Mouse (Mus musculus) lung, postnatal 0 days (tissue): Measurements from ENCODE around the gene Rora. TPM values are rescaled to one million over a fixed set of nuclear protein-coding genes. Genes with fewer than 3 reads are reported as not detected.

Experiments used
- ATAC-seq: fragments of 200-750 bp; cut with Nextera tagmentation; 2 replicates; pipeline ENCODE4 v1.8.0; 2017; ENCODE audit warnings: moderate library complexity
- DNase-seq: peaks from one replicate; pipeline ENCODE4 v3.0.0-alpha.2; 2016; ENCODE audit warnings: low spot score
- H3K27ac ChIP-seq: fragments of 300-500 bp; sonication (generic); 2 replicates; pipeline ENCODE4 v1.5.1; 2014; ENCODE audit warnings: antibody characterized with exemption, mild to moderate bottlenecking, low read length, mixed read lengths
- H3K27me3 ChIP-seq: fragments of 300-500 bp; sonication (generic); replicated peaks from 2 replicates; pipeline ENCODE4 v1.6.1; 2014; ENCODE audit warnings: low read length, mixed read lengths; ENCODE audit not compliant: insufficient read depth
- H3K36me3 ChIP-seq: fragments of 300-500 bp; sonication (generic); 2 replicates; pipeline ENCODE4 v1.6.1; 2014; ENCODE audit warnings: low read length, mixed read lengths; ENCODE audit not compliant: insufficient read depth
- H3K4me1 ChIP-seq: fragments of 300-500 bp; sonication (generic); 2 replicates; pipeline ENCODE4 v1.6.1; 2014; ENCODE audit warnings: antibody characterized with exemption, low read depth, low read length, mixed read lengths; ENCODE audit not compliant: insufficient read depth
- H3K4me2 ChIP-seq: fragments of 300-500 bp; sonication (generic); replicated peaks from 2 replicates; pipeline ENCODE4 v1.6.1; 2014; ENCODE audit warnings: low read depth, mild to moderate bottlenecking, low read length, moderate library complexity, mixed read lengths
- H3K4me3 ChIP-seq: fragments of 300-500 bp; sonication (generic); 2 replicates; pipeline ENCODE4 v1.5.1; 2014; ENCODE audit warnings: low read depth, low read length
- H3K9ac ChIP-seq: fragments of 300-500 bp; sonication (generic); replicated peaks from 2 replicates; pipeline ENCODE4 v1.6.1; 2014; ENCODE audit warnings: low read depth, mild to moderate bottlenecking
- H3K9me3 ChIP-seq: fragments of 300-500 bp; sonication (generic); 2 replicates; pipeline ENCODE4 v1.6.1; 2016; ENCODE audit warnings: low read length, mixed read lengths
- CTCF ChIP-seq: IDR thresholded peaks from 2 replicates; pipeline ENCODE4 v1.5.1; 2016; ENCODE audit warnings: antibody characterized with exemption, mild to moderate bottlenecking
- EP300 ChIP-seq: IDR thresholded peaks from 2 replicates; pipeline ENCODE4 v1.6.1; 2016; ENCODE audit warnings: antibody characterized with exemption, mild to moderate bottlenecking, control low read depth
- WGBS: fragments of 180-500 bp; shearing (Covaris S2); extraction: QIAGEN DNeasy Blood & Tissue Kit; methylation state at CpG from one replicate; pipeline ENCODE4 v1.1.7; 2014; 5-methylcytosine and 5-hydroxymethylcytosine counted together
- polyA plus RNA-seq: library from polyadenylated mRNA; unstranded; fragments of >200 nt; fragmentation: Nextera tagmentation; extraction: Ambion mirVana; gene quantifications from 2 replicates; pipeline ENCODE4 v1.2.1, GENCODE M21; 2015

Rora gene
- polyA plus RNA-seq, 1 experiment from 2014 or later, result 18.8 TPM

DNA sequence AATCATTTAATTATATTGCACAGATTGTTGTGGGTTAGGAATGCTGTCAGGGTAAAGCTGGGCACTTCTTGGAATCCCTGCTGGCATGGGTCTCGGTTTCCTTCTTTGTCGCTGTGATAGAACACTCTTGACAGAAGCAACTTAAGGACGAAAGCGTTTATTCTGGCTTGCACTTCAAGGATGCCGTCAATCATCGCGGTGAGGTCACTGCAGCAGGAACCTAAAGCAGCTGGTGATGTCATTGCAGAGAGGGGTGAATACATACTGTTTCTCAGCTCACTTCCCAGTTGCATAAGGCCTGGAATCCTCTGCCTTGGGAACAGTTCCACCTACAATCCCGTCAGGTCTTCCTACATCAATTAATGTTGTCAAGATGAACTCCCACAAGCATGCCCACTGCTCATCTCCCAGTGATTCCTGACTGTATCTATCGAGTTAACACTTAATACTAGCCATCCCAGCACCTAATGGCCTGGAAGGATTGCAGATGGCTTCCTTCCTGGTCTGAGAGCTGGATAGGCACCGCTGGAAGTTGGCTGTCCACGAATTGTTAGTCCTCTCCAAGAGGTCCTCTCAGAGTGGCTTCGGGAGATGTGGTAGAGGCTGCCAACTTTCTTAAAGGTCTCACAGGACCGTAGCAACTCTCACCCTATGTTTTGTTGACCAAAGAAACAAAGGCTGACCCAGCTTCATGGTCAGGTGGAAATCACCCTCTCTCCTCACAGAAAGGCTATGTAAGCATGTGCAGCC lies 334.8 kb downstream of the Rora start:
- H3K4me2 ChIP-seq, result no peak overlapping the region
- DNase-seq (peak; percentile 28), ATAC-seq (peak; percentile 60)
- no peak overlapping the region for H3K27ac ChIP-seq
- H3K27me3 ChIP-seq, result no peaks in the 10 kb centered on the region
- TF ChIP-seq CTCF (no peak), EP300 (no peak)
- 54% methylated on average over 13 of the region's 13 CpGs for WGBS
- no peak overlapping the region for H3K4me3 ChIP-seq
- no peaks in the 10 kb centered on the region for H3K36me3 ChIP-seq
- H3K4me1 ChIP-seq, result no peaks in the 10 kb centered on the region; the same call in 1 of the 2 replicates
- H3K9ac ChIP-seq, result no peak overlapping the region
- no peaks in the 10 kb centered on the region for H3K9me3 ChIP-seq

DNA sequence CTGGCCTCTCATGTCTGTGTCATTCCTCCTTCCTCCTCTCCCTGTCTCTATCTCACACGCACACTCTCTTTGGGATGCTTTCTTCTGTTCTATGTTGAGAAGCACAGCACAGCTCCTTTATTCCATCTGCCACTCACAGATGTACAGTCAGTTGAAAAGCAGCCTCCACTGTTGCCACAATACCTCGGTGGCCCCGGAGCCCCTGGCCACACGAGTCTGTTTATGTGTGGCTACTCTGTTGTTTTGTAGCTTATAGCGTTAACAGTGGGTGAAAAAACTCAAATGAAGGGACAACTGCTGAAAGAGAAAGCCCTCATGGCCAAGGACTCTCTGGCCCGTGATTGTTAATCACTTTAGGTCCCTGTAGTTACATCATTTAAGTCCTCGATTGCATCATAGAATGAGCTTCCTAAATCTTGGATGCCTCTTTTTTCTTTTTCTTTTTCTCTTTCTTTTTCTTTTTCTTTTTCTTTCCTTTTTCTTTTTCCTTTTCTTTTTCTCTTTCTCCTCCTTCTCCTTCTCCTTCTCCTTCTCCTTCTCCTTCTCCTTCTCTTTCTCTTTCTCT lies 336.4 kb downstream of the Rora start:
- 65% methylated on average over 7 of the region's 7 CpGs for WGBS
- H3K9me3 ChIP-seq, result no peaks in the 10 kb centered on the region
- TF ChIP-seq EP300 (no peak), CTCF (no peak)
- H3K9ac ChIP-seq, result no peak overlapping the region
- no peak overlapping the region for H3K4me2 ChIP-seq
- DNase-seq, result peak; percentile 63
- no peak overlapping the region for H3K4me3 ChIP-seq
- H3K4me1 ChIP-seq, result no peaks in the 10 kb centered on the region; the same call in 1 of the 2 replicates
- H3K36me3 ChIP-seq, result no peaks in the 10 kb centered on the region
- H3K27ac ChIP-seq, result no peak overlapping the region
- H3K27me3 ChIP-seq, result no peaks in the 10 kb centered on the region
- no peak for ATAC-seq

GRCm38 (mm10) chr9:68993881-68994280 lies 340.3 kb downstream of the Rora start:
- Histone ChIP-seq H3K4me3 (no peak overlapping the region), H3K27ac (no peak overlapping the region), H3K9ac (no peak overlapping the region), H3K4me2 (no peak overlapping the region), H3K36me3 (no peaks in the 10 kb centered on the region), H3K9me3 (no peaks in the 10 kb centered on the region), H3K27me3 (no peaks in the 10 kb centered on the region), H3K4me1 (no peaks in the 10 kb centered on the region; the same call in 1 of the 2 replicates)
- DNase-seq, result no peak
- 59% methylated on average over 2 of the region's 2 CpGs for WGBS
- TF ChIP-seq CTCF (no peak), EP300 (no peak)
- ATAC-seq, result no peak

DNA sequence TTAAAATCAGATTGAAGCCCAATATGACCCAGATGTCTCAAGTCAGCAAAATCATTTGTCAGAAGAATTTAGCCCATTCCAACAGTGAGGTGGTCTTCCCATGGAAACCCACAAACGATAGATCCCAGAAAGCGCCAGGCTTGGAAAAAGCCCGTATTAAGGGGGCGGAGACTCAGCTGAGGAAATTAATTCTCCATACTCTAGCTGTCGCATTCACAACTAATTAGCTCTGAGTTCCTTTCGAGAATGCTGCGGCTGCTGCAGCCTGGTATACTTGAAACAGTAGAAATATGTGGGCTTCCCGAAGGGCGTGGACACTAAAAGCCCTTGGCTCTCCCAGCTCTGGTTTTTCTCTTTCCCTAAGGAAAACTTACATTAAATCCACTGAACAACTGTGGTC lies 345.4 kb downstream of the Rora start:
- no peak for ATAC-seq
- Histone ChIP-seq H3K9ac (no peak overlapping the region), H3K4me1 (no peaks in the 10 kb centered on the region), H3K36me3 (no peaks in the 10 kb centered on the region), H3K27me3 (no peaks in the 10 kb centered on the region), H3K4me2 (no peak overlapping the region), H3K4me3 (no peak overlapping the region), H3K9me3 (no peaks in the 10 kb centered on the region), H3K27ac (no peak overlapping the region)
- no peak for DNase-seq
- WGBS, result 85% methylated on average over 9 of the region's 9 CpGs
- TF ChIP-seq CTCF (no peak), EP300 (no peak)

GRCm38 (mm10) chr9:69004514-69004913 lies 350.9 kb downstream of the Rora start:
- no peaks in the 10 kb centered on the region for H3K36me3 ChIP-seq
- no peak overlapping the region for H3K27ac ChIP-seq
- DNase-seq (no peak), ATAC-seq (no peak)
- TF ChIP-seq CTCF, result no peak
- TF ChIP-seq EP300, result no peak
- no peaks in the 10 kb centered on the region for H3K4me1 ChIP-seq
- H3K27me3 ChIP-seq, result no peaks in the 10 kb centered on the region
- H3K4me2 ChIP-seq, result no peak overlapping the region
- H3K9me3 ChIP-seq, result no peaks in the 10 kb centered on the region
- no peak overlapping the region for H3K9ac ChIP-seq
- H3K4me3 ChIP-seq, result no peak overlapping the region
- 56% methylated on average over 9 of the region's 9 CpGs for WGBS

- no peaks in the 10 kb centered on the region for H3K4me1 ChIP-seq
- no peaks in the 10 kb centered on the region for H3K9me3 ChIP-seq
- no peak overlapping the region for H3K9ac ChIP-seq
- WGBS, result 42% methylated on average over 3 of the region's 3 CpGs
- TF ChIP-seq EP300, result no peak
- TF ChIP-seq CTCF, result no peak
- H3K27ac ChIP-seq, result no peak overlapping the region
- peak; percentile 37; the same call in 1 of the 2 replicates for ATAC-seq
- H3K4me3 ChIP-seq, result no peak overlapping the region
- H3K36me3 ChIP-seq, result no peaks in the 10 kb centered on the region
- H3K4me2 ChIP-seq, result no peak overlapping the region
- H3K27me3 ChIP-seq, result no peaks in the 10 kb centered on the region
- DNase-seq, result peak; percentile 58
Measured at GRCm38 (mm10) chr9:69006666-69007065, 353.1 kb downstream of the Rora start.
